Mouse (Mus musculus) spleen, adult 2 months (tissue): ENCODE results near the gene Gm21874. TPM values are rescaled to one million over a fixed set of nuclear protein-coding genes. Genes with fewer than 3 reads are reported as not detected.
"Not testable (repeated sequence)": the region's sequence is repeated elsewhere in the genome, so short reads cannot be mapped to it uniquely, and the experiment has no call there.

Source experiments
- DNase-seq, 2 experiments: peaks; one replicate each; pipeline versions ENCODE4 v3.0.0 to v3.0.0-alpha.2; 2012 to 2021; ENCODE audit warnings: low spot score in 2 of 2, low read depth in 1 of 2
- H3K27ac ChIP-seq: fragments of 200-500 bp; 2 replicates; pipeline ENCODE4 v1.5.1; 2012; ENCODE audit warnings: low read length, inconsistent platforms; ENCODE audit not compliant: insufficient read depth
- H3K27me3 ChIP-seq: fragments of 200-500 bp; 2 replicates; pipeline ENCODE4 v1.6.1; 2012; ENCODE audit warnings: mild to moderate bottlenecking, moderate library complexity, low read length, inconsistent platforms; ENCODE audit not compliant: control insufficient read depth, insufficient read depth
- H3K36me3 ChIP-seq: fragments of 200-500 bp; 2 replicates; pipeline ENCODE4 v1.6.1; 2012; ENCODE audit warnings: mild to moderate bottlenecking, low read length, inconsistent platforms; ENCODE audit not compliant: control insufficient read depth, insufficient read depth
- H3K4me1 ChIP-seq: fragments of 200-500 bp; 2 replicates; pipeline ENCODE4 v1.6.1; 2011; ENCODE audit warnings: inconsistent platforms; ENCODE audit not compliant: control insufficient read depth, insufficient read depth, insufficient read length
- H3K4me3 ChIP-seq: fragments of 200-500 bp; 2 replicates; pipeline ENCODE4 v1.5.1; 2011; ENCODE audit warnings: mild to moderate bottlenecking, inconsistent platforms; ENCODE audit not compliant: insufficient read depth, insufficient read length; ENCODE audit errors: extremely low read depth
- polyA plus RNA-seq: library from polyadenylated mRNA; depleted of rRNA; stranded (reverse); fragments of >200 nt; gene quantifications from 2 replicates; pipeline ENCODE4 v1.2.3, GENCODE M21; 2012; rRNA removed

Gene Gm21874
- not detected in 2 replicates for polyA plus RNA-seq

- not testable (repeated sequence) for H3K27ac ChIP-seq, DNase-seq, H3K4me3 ChIP-seq, H3K4me1 ChIP-seq, H3K36me3 ChIP-seq, H3K27me3 ChIP-seq
Measured at GRCm38 (mm10) chrY:9416048-9416447, at the start of gene Gm21874. Gm21874 (minus strand) TSS chrY:9416148.

Other genes starting within 250 kb of the Gm21874 start
- gene Gm21721, start 214.0 kb downstream of the Gm21874 start, polyA plus RNA-seq = not detected in 2 replicates
- gene Gm21812, start 69.0 kb downstream of the Gm21874 start, polyA plus RNA-seq = not detected in 2 replicates